Mouse (Mus musculus): Measurements from ENCODE around the gene Ndufaf2.

Gene Ndufaf2

DNA sequence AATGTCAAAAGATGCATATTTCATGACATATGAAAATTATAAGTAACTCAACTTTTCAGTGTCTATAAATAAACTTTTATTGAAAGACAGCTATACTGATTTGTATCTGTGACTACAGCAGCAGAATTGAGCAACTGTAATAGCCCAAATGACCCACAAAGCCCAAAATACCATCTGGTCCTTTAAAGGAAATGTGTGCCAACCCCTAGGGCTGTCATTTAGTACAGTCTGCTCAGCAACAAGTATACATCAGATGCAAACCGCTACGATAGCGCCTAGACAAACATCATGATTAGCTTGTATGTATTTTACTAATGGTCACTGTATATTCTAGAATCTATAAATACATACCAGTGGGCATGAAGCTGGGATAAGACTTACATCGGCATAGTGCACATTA, 74.3 kb downstream of the Ndufaf2 start:
- no peak for DNase-seq

DNA sequence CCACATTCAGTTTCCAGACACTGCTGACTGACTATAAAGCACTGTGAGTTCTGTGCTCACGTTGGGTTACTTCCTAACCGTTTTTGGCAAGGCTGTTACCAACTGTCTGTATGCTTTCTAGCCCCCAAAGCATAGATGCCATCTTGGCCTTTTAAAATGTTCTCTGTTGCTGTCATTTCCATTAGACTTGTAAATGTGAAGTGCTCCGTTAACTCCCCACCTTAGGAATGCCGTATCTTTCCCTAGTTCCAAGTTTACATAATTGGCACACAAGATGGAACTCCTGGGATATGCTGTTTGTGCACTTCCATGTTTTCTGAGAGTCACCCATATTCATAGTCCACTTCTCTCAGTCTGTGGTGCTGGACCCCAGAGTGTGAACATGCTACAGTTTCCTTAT, 80.5 kb downstream of the Ndufaf2 start:
- no peak for DNase-seq

- DNase-seq, result no peak
These were observed 80.9 kb downstream of the Ndufaf2 start for GRCm38 (mm10) chr13:108077476-108077875.

DNA sequence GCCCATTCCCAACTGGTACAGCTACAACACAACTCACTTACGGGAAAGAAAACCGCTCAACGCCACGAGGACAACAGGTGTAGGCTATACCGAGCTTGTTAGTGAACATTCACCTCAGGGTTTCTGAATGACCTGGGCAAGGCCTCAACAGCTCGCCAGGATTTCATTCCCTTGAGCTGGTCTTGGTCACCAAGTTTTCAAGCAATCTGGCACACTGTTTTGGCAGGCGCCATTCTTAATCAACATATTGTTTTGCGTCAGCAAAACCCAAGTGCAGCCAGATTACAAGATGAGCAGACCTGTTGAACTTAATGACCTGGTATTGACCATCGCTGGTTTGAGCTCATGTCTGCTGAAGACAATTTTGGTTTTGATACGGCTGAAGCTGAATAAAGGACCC, 88.3 kb downstream of the Ndufaf2 start:
- no peak for DNase-seq

GRCm38 (mm10) chr13:108069151-108069550, 89.3 kb downstream of the Ndufaf2 start:
- DNase-seq, result no peak

DNA sequence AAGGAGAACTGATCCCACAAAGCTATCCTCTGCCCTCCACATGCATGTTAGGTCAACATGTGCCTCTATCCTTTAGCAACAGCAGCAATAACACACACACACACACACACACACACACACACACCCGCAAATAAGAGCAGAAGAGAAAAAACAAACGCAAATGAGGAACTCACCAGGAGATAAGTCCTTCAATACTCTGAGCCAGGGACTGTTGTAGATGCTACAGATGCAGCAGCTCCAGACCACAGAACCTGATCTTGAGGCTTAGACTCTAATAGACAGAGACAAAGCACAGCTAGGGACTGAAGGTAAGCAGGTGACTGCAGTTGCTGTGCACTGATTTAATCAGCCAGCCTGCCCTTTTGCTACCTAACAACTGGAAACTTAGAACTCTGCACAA, 92.4 kb downstream of the Ndufaf2 start:
- no peak for DNase-seq

- no peak for DNase-seq
These were observed 94.1 kb downstream of the Ndufaf2 start for GRCm38 (mm10) chr13:108064331-108064730.

GRCm38 (mm10) chr13:108063374-108064134, 94.9 kb downstream of the Ndufaf2 start:
- DNase-seq, result no peak

DNA sequence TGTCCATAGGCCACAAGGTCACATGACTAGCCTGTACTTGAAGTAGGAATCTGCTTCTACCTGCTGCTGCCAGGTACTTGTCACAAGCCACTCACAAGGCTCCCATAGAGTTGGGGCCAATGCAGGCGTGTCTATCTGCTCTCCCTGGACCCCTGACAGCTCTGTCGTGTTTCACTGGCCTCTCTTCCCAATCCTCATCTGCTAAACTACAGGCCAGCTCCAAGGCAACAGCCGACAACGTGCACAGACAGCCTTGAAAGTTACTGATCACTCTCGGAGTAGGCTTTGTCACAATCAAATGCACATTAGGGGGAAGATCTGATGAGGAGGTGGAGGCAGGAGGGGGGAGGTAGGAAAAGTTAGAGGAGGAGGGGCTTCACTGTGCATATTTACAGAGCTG, 95.5 kb downstream of the Ndufaf2 start:
- DNase-seq, result no peak

DNA sequence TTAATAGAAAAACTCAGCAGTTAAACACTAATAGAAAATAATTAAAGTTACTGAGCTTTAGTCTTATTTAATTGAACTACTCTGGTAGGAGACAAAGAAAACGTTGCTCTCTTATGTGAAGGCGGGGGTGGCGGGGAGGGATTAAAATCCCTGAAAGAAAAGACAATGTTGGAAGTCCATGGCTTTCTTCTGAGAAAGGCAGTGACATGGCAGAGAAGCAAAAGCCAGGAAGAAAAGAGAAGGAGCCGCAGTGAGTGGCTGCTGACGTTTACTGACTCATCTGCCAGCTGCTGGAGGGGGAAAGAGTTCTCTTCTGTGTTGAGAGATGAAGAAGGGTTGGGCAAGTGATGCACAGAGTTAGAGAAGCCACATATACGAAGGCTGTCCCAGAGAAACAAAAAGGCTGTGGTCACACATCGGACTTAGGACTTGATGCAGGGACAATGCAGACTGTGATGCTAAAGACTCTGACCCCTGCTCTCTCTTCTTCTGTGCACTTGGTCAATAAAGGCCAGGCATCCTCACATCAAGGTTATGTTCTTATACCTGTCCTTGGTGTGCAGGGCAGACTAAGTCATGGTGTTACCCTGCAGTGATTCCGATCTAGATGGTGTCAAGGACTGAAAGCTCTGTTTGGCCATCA, 97.4 kb downstream of the Ndufaf2 start:
- DNase-seq, result no peak

DNA sequence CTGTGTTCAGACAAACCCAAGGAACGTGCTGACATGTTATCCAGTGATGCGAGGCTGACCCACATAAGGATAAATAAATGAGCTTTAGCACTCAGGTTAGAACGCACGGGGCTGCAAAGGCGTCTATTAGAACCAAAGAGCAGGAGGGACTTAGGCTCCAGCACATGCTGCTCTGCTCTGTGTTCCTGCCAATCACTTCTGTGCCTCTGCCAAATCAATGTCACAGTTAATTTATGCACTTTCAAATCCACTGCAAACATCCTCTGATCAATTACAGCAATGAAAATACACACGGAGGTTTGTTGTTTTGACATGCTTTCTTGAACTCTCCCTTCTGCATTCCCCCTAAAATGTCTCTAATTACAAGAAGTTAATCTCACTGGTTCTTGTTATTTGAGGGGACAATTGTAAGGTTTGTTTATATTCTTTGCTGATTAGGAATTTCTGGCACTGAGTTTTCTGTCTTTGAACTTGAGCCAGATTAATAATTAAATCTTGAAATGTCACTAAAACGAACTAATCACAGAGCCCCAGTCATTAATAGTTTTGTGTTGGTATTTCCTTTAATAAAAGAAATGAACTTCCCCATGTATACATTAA, 98.0 kb downstream of the Ndufaf2 start:
- no peak for DNase-seq

GRCm38 (mm10) chr13:108056896-108057295, 101.5 kb downstream of the Ndufaf2 start:
- peak; percentile 61 for DNase-seq

DNA sequence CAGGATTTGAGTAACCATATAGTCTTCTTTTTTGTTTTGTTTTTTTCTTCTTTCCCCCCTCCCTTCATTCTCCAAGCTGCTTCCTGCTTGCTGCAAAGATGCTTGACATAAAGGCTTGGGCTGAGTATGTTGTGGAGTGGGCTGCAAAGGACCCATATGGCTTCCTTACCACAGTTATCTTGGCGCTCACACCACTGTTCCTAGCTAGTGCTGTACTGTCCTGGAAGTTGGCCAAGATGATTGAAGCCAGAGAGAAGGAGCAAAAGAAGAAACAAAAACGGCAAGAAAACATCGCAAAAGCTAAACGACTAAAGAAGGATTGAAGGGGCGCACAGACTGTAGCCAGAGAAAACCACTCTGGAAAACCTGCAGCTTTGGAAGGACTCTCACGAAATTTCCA, 111.1 kb downstream of the Ndufaf2 start:
- DNase-seq, result no peak

GRCm38 (mm10) chr13:108046891-108047290, 111.5 kb downstream of the Ndufaf2 start:
- no peak for DNase-seq

DNA sequence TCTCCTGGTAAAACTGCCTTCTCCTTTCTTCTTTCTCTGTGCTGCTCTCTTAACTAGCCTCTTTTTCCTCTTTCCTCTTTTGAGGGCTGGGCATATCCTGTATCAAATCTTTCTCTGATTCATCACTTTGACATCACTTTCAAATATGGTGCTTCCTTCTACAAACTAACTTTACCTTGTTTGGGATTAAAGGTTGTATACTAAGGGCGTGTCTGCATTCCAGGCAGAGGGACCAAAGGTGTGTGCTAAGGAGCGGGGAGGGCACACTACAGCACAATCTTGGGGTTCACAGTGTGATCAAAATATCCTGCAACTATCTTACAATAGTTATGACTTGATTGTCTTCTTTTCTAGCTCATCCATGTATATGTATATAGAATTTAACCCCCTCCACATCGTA, 112.4 kb downstream of the Ndufaf2 start:
- DNase-seq, result no peak

GRCm38 (mm10) chr13:108045646-108046045, 112.8 kb downstream of the Ndufaf2 start:
- no peak for DNase-seq

DNA sequence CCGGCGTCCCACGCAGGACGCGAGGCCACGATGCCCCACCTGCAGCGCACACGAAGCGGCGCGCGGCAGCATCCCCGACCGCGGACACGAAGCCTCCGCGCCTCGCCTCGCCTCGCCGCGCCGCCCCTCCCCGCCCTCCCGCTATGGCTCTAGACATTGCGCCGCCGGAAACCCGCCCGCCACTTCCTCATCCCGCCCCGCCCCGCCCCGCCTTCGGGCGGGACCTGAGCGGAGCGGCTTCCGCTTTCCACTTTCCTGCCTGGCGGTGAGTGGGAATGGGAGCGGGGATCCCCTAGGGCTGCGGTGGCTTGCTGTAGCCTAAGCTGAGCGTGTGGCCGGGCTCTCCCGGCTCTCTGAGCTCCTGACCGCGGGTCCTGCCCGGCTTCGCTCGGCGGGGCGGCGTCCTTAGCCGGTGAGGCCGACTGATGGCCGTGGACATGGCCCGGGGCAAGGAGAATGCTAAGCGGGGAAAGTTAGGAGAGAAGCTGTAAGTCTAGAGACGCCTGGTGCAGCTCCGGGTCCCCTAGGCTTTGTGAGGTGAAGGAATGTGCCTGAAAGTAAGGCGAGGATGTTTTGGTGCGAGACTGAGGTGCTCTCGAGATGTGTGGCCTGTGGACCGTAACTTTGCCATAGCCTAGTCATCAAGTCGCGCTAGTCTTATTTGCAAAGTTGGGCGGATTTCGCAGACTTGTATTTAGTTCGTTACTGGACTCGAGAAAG, 114.0 kb downstream of the Ndufaf2 start, which contains the start of gene Smim15:
TSS of gene Smim15 (plus strand) at position 225 of the 720 bp plus-strand sequence.
- peak; percentile 88 for DNase-seq

- peak; percentile 29 for DNase-seq
These were observed 114.8 kb downstream of the Ndufaf2 start for GRCm38 (mm10) chr13:108043431-108044221.

GRCm38 (mm10) chr13:108041358-108041757, 117.1 kb downstream of the Ndufaf2 start:
- DNase-seq, result peak; percentile 74

GRCm38 (mm10) chr13:108040451-108040850, 118.0 kb downstream of the Ndufaf2 start:
- DNase-seq, result peak; percentile 8

GRCm38 (mm10) chr13:108039902-108040301, 118.5 kb downstream of the Ndufaf2 start:
- DNase-seq, result no peak

- no peak for DNase-seq
These were observed 119.0 kb downstream of the Ndufaf2 start for GRCm38 (mm10) chr13:108039375-108039774.

DNA sequence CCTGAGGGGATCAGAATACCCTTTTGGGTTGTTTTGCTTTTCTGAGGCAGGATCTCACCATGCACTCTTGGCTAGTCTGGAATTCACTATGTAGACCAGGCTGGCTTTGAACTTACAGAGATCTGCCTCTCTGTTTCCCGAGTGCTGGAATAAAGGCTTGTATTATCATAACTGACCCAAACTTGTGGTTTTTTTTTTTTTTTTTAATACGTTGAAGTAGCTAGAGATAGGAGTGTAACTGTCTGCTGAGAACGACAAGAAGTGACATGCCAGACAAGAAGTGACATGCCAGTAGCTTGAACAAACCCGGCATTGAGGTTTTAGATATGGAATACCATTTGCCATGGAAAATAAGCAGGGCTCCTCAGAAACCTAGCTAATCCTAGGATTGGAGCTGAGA, 125.6 kb downstream of the Ndufaf2 start:
- no peak for DNase-seq

Data from thymus, postnatal 25 days (tissue).